Comparison of ENCODE assay signal across 8 mouse cellular contexts in genomic region chr10:59703060-59703760, GRCm38 (mm10). TPM values are rescaled to one million over a fixed set of nuclear protein-coding genes. Genes with fewer than 3 reads are reported as not detected.
DNase-seq lines count a peak whose midpoint lies in the region; ATAC-seq and TF ChIP-seq lines count a peak whose summit lies in the region.

No protein-coding gene starts in this region.

- no peaks in the 10 kb centered on the region for H3K9me3 ChIP-seq in lung, postnatal 0 days (ENCODE audit: low read length)
- no peaks in the 10 kb centered on the region for H3K9me3 ChIP-seq in embryonic facial prominence, embryonic 15.5 days (replicated peaks)
- no peaks in the 10 kb centered on the region for H3K9me3 ChIP-seq in limb, embryonic 12.5 days

- peak; percentile 32 for DNase-seq in lung, postnatal 0 days (ENCODE audit: low spot score)
- DNase-seq in lung, postnatal 10 days: no peak
- DNase-seq in right cerebral cortex, postnatal 14 days: no peak
- DNase-seq in T-cell, adult 2 months (ENCODE audit: low spot score): no peak
- DNase-seq in thymus, postnatal 10 days (ENCODE audit: low spot score in 2 of 2): no peak

- TF ChIP-seq POLR2A in small intestine, adult 2 months (IDR thresholded peaks at IDR 0.05; ENCODE audit: low read depth, low read length): no peak

- ATAC-seq in lung, postnatal 0 days: no peak
- ATAC-seq in embryonic facial prominence, embryonic 15.5 days (ENCODE audit: insufficient number of reproducible peaks, low FRiP score, low TSS enrichment, low read depth): no peak
- no peak for ATAC-seq in limb, embryonic 12.5 days (ENCODE audit: insufficient number of reproducible peaks, insufficient read depth, low FRiP score, low TSS enrichment, low read depth)

- 2% methylated on average over 15 of the region's 15 CpGs for WGBS in lung, postnatal 0 days
- WGBS in embryonic facial prominence, embryonic 15.5 days: 5% methylated on average over 15 of the region's 15 CpGs
- WGBS in limb, embryonic 12.5 days: 9% methylated on average over 15 of the region's 15 CpGs
- WGBS in small intestine, adult 2 months: 9% methylated on average over 15 of the region's 15 CpGs

- peak overlapping the region; percentile 78 for H3K27ac ChIP-seq in lung, postnatal 0 days (ENCODE audit: low read length)
- peak overlapping the region; percentile 63 for H3K27ac ChIP-seq in embryonic facial prominence, embryonic 15.5 days (replicated peaks)
- H3K27ac ChIP-seq in limb, embryonic 12.5 days: peak overlapping the region; percentile 81
- peak overlapping the region; percentile 48; the same call in 1 of the 2 replicates for H3K27ac ChIP-seq in small intestine, adult 2 months (ENCODE audit: insufficient read depth, low read depth, low read length)

- H3K4me2 ChIP-seq in lung, postnatal 0 days (replicated peaks; ENCODE audit: low read depth, low read length): peak overlapping the region; percentile 78
- peak overlapping the region; percentile 64 for H3K4me2 ChIP-seq in embryonic facial prominence, embryonic 15.5 days (replicated peaks)
- peak overlapping the region; percentile 74 for H3K4me2 ChIP-seq in limb, embryonic 12.5 days

- TF ChIP-seq EP300 in lung, postnatal 0 days (IDR thresholded peaks at IDR 0.05): 0 out of 2 replicates have a peak, but pooled peaks have one; percentile 7

- TF ChIP-seq CTCF in lung, postnatal 0 days (IDR thresholded peaks at IDR 0.05): no peak
- no peak for TF ChIP-seq CTCF in small intestine, adult 2 months (IDR thresholded peaks at IDR 0.05; ENCODE audit: extremely low read depth, insufficient read length, insufficient replicate concordance, low read depth, low read length)

- peak overlapping the region; percentile 66 for H3K4me3 ChIP-seq in lung, postnatal 0 days (ENCODE audit: low read depth, low read length)
- H3K4me3 ChIP-seq in embryonic facial prominence, embryonic 15.5 days (replicated peaks): peak overlapping the region; percentile 60
- peak overlapping the region; percentile 67 for H3K4me3 ChIP-seq in limb, embryonic 12.5 days (replicated peaks)
- H3K4me3 ChIP-seq in small intestine, adult 2 months (ENCODE audit: low read depth, low read length): peak overlapping the region; percentile 78

- peaks cover 5% of the 10 kb centered on the region; the same call in 1 of the 2 replicates for H3K4me1 ChIP-seq in lung, postnatal 0 days (ENCODE audit: insufficient read depth, low read depth, low read length)
- H3K4me1 ChIP-seq in embryonic facial prominence, embryonic 15.5 days: peaks cover 9% of the 10 kb centered on the region
- peaks cover 7% of the 10 kb centered on the region; the same call in 1 of the 2 replicates for H3K4me1 ChIP-seq in limb, embryonic 12.5 days (replicated peaks)
- peaks cover 6% of the 10 kb centered on the region; the same call in 1 of the 2 replicates for H3K4me1 ChIP-seq in small intestine, adult 2 months (ENCODE audit: control insufficient read depth, insufficient read depth, insufficient read length, low read length)

- peak overlapping the region; percentile 52 for H3K9ac ChIP-seq in lung, postnatal 0 days (replicated peaks; ENCODE audit: low read depth)
- peak overlapping the region; percentile 50 for H3K9ac ChIP-seq in embryonic facial prominence, embryonic 15.5 days
- H3K9ac ChIP-seq in limb, embryonic 12.5 days (replicated peaks): peak overlapping the region; percentile 76

- H3K36me3 ChIP-seq in lung, postnatal 0 days (ENCODE audit: insufficient read depth, low read length): no peaks in the 10 kb centered on the region
- H3K36me3 ChIP-seq in embryonic facial prominence, embryonic 15.5 days: no peaks in the 10 kb centered on the region
- H3K36me3 ChIP-seq in limb, embryonic 12.5 days: 0 out of 2 replicates have a peak, but pooled peaks cover 2% of the 10 kb centered on the region
- H3K36me3 ChIP-seq in small intestine, adult 2 months (ENCODE audit: control insufficient read depth, insufficient read depth, low read length): no peaks in the 10 kb centered on the region

- no peaks in the 10 kb centered on the region for H3K27me3 ChIP-seq in lung, postnatal 0 days (replicated peaks; ENCODE audit: insufficient read depth, low read length)
- H3K27me3 ChIP-seq in embryonic facial prominence, embryonic 15.5 days: no peaks in the 10 kb centered on the region
- H3K27me3 ChIP-seq in limb, embryonic 12.5 days: no peaks in the 10 kb centered on the region
- H3K27me3 ChIP-seq in small intestine, adult 2 months (ENCODE audit: control insufficient read depth, insufficient read depth, low read length): no peaks in the 10 kb centered on the region

RNA-seq across cellular contexts. Expression of gene Micu1, which starts 0.9 kb away (rescaled TPM):
- 57.0 and 59.3 TPM in 2 replicates for polyA plus RNA-seq in lung, postnatal 0 days (2015; fragmentation: Nextera tagmentation; extraction: Ambion mirVana)
- 86.1 and 88.2 TPM in 2 replicates for polyA plus RNA-seq in embryonic facial prominence, embryonic 15.5 days (2015; fragmentation: Nextera tagmentation; extraction: Ambion mirVana)
- polyA plus RNA-seq in limb, embryonic 12.5 days (2016; fragmentation: Nextera tagmentation; extraction: Ambion mirVana): 74.9 and 80.5 TPM in 2 replicates
- polyA plus RNA-seq in small intestine, adult 2 months (2012; rRNA removed): 71.1 and 134 TPM in 2 replicates
